Mouse (Mus musculus) granulocyte monocyte progenitor cell, adult 5-6 weeks (primary cell): ENCODE data around the gene Rps27l. TPM values are rescaled to one million over a fixed set of nuclear protein-coding genes. Genes with fewer than 3 reads are reported as not detected.
A peak's percentile ranks its signal among the peaks of the same experiment; 100 is the strongest.

Experiments used
- ATAC-seq: replicated peaks from 2 replicates; pipeline ENCODE4 v1.8.0; 2016; ENCODE audit warnings: mild to moderate bottlenecking, moderate TSS enrichment, inconsistent platforms; ENCODE audit not compliant: poor library complexity, severe bottlenecking
- total RNA-seq, 2 experiments: library from RNA; stranded (forward) in 1 of 2; stranded (reverse) in 1 of 2; fragments of 200-712, 200-1000 nt in 1 of 2; fragments of >200 nt in 1 of 2; fragmentation: Nextera tagmentation in 1 of 2; gene quantifications; 2 replicates each; pipeline ENCODE4 v1.2.3; 2014 to 2017

Gene Rps27l
- total RNA-seq, 2 experiments from 2014 or later: 140 to 1,103 TPM

GRCm38 (mm10) chr9:66919382-66919971, 26.4 kb upstream of the Rps27l start, which contains the start of gene Rab8b:
Gene Rab8b (minus strand): TSS chr9:66919687.
- peak; percentile 88 for ATAC-seq

- ATAC-seq: no peak
Observed at GRCm38 (mm10) chr9:66919981-66920380, 25.9 kb upstream of the Rps27l start.

GRCm38 (mm10) chr9:66920488-66921279, 25.2 kb upstream of the Rps27l start:
- no peak for ATAC-seq

GRCm38 (mm10) chr9:66922076-66922475, 23.8 kb upstream of the Rps27l start:
- no peak for ATAC-seq

GRCm38 (mm10) chr9:66925853-66926252, 20.0 kb upstream of the Rps27l start:
- no peak for ATAC-seq

GRCm38 (mm10) chr9:66927696-66928402, 18.0 kb upstream of the Rps27l start:
- ATAC-seq: no peak

- ATAC-seq: no peak
Observed at GRCm38 (mm10) chr9:66930351-66930750, 15.5 kb upstream of the Rps27l start.

- ATAC-seq: no peak
Observed at GRCm38 (mm10) chr9:66933869-66934808, 11.7 kb upstream of the Rps27l start.

- ATAC-seq: no peak
Observed at GRCm38 (mm10) chr9:66937507-66937906, 8.4 kb upstream of the Rps27l start.

- peak; percentile 93 for ATAC-seq
Observed at GRCm38 (mm10) chr9:66938836-66939235, 7.0 kb upstream of the Rps27l start.

- ATAC-seq: no peak
Observed at GRCm38 (mm10) chr9:66945161-66945560, 725 bp upstream of the Rps27l start.

GRCm38 (mm10) chr9:66948536-66948935, 2.6 kb downstream of the Rps27l start:
- no peak for ATAC-seq

- ATAC-seq: no peak
Observed at GRCm38 (mm10) chr9:66952321-66952720, 6.4 kb downstream of the Rps27l start.

- no peak for ATAC-seq
Observed at GRCm38 (mm10) chr9:66952886-66953285, 7.0 kb downstream of the Rps27l start.

GRCm38 (mm10) chr9:66957451-66957850, 11.6 kb downstream of the Rps27l start:
- no peak for ATAC-seq

GRCm38 (mm10) chr9:66961478-66961877, 15.6 kb downstream of the Rps27l start:
- no peak for ATAC-seq

- ATAC-seq: no peak
Observed at GRCm38 (mm10) chr9:66967492-66967891, 21.6 kb downstream of the Rps27l start.

GRCm38 (mm10) chr9:66971116-66971515, 25.2 kb downstream of the Rps27l start:
- ATAC-seq: no peak

GRCm38 (mm10) chr9:66974721-66975225, 28.9 kb downstream of the Rps27l start:
- ATAC-seq: peak; percentile 94

GRCm38 (mm10) chr9:66975239-66975645, 29.4 kb downstream of the Rps27l start, which contains the start of gene Lactb:
Gene Lactb (minus strand): TSS chr9:66975484.
- ATAC-seq: peak; percentile 58
